Mouse (Mus musculus): ENCODE data around the gene Rnft2. TPM values are rescaled to one million over a fixed set of nuclear protein-coding genes. Genes with fewer than 3 reads are reported as not detected.

The Rnft2 gene
- polyA plus RNA-seq, 1 experiment from 2014 or later = 4.9 TPM

GRCm38 (mm10) chr5:118236891-118237290 is 8.0 kb downstream of the Rnft2 start:
- Histone ChIP-seq H3K36me3 (replicated peaks) (peaks cover 53% of the 10 kb centered on the region), H3K4me1 (no peaks in the 10 kb centered on the region), H3K4me3 (no peak overlapping the region), H3K27ac (no peak overlapping the region), H3K9me3 (no peaks in the 10 kb centered on the region), H3K27me3 (ENCODE audit: poor library complexity, severe bottlenecking) (no peaks in the 10 kb centered on the region)
- 87% methylated on average over 12 of the region's 12 CpGs for WGBS
- DNase-seq (ENCODE audit: extremely low spot score, low spot score) = no peak

- peaks cover 70% of the 10 kb centered on the region for H3K36me3 ChIP-seq (replicated peaks)
- no peaks in the 10 kb centered on the region for H3K9me3 ChIP-seq
Measured at GRCm38 (mm10) chr5:118230071-118230611, 14.8 kb downstream of the Rnft2 start.

GRCm38 (mm10) chr5:118223142-118223757 is 21.7 kb downstream of the Rnft2 start:
- WGBS = 85% methylated on average over 9 of the region's 9 CpGs
- Histone ChIP-seq H3K27ac (no peak overlapping the region), H3K36me3 (replicated peaks) (peaks cover 48% of the 10 kb centered on the region), H3K9me3 (no peaks in the 10 kb centered on the region), H3K4me1 (no peaks in the 10 kb centered on the region), H3K4me3 (no peak overlapping the region), H3K27me3 (ENCODE audit: poor library complexity, severe bottlenecking) (no peaks in the 10 kb centered on the region)
- DNase-seq (ENCODE audit: extremely low spot score, low spot score) = no peak

More at GRCm38 (mm10) chr5:118230071-118230611, 14.8 kb downstream of the Rnft2 start:
- Histone ChIP-seq H3K27me3 (ENCODE audit: poor library complexity, severe bottlenecking) (no peaks in the 10 kb centered on the region), H3K27ac (no peak overlapping the region), H3K4me3 (no peak overlapping the region), H3K4me1 (no peaks in the 10 kb centered on the region)
- DNase-seq (ENCODE audit: extremely low spot score, low spot score) = no peak
- WGBS = 93% methylated on average over 13 of the region's 13 CpGs

GRCm38 (mm10) chr5:118217410-118217809 is 27.5 kb downstream of the Rnft2 start:
- Histone ChIP-seq H3K27ac (no peak overlapping the region), H3K9me3 (no peaks in the 10 kb centered on the region), H3K4me1 (peaks cover 20% of the 10 kb centered on the region), H3K27me3 (ENCODE audit: poor library complexity, severe bottlenecking) (no peaks in the 10 kb centered on the region), H3K4me3 (no peak overlapping the region), H3K36me3 (replicated peaks) (peaks cover 16% of the 10 kb centered on the region)
- no peak for DNase-seq (ENCODE audit: extremely low spot score, low spot score)
- 83% methylated on average over 6 of the region's 6 CpGs for WGBS

- Histone ChIP-seq H3K9me3 (no peaks in the 10 kb centered on the region), H3K27ac (peak overlapping the region; percentile 73), H3K4me1 (peaks cover 24% of the 10 kb centered on the region), H3K36me3 (replicated peaks) (peaks cover 4% of the 10 kb centered on the region; the same call in 1 of the 2 replicates), H3K4me3 (peak overlapping the region; percentile 57), H3K27me3 (ENCODE audit: poor library complexity, severe bottlenecking) (no peaks in the 10 kb centered on the region)
- DNase-seq (ENCODE audit: extremely low spot score, low spot score) = peak; percentile 72
- WGBS = 9% methylated on average over 24 of the region's 24 CpGs
Measured at GRCm38 (mm10) chr5:118214418-118215154, 30.3 kb downstream of the Rnft2 start.

GRCm38 (mm10) chr5:118214012-118214411 is 30.9 kb downstream of the Rnft2 start:
- peak overlapping the region; percentile 73 for H3K27ac ChIP-seq

GRCm38 (mm10) chr5:118205852-118206251 is 39.1 kb downstream of the Rnft2 start:
- no peaks in the 10 kb centered on the region for H3K27me3 ChIP-seq (ENCODE audit: poor library complexity, severe bottlenecking)
- peaks cover 22% of the 10 kb centered on the region for H3K4me1 ChIP-seq
- H3K36me3 ChIP-seq (replicated peaks) = no peaks in the 10 kb centered on the region; the same call in 1 of the 2 replicates
- no peak overlapping the region for H3K4me3 ChIP-seq
- no peak for DNase-seq (ENCODE audit: extremely low spot score, low spot score)
- 67% methylated on average over 8 of the region's 8 CpGs for WGBS
- H3K9me3 ChIP-seq = no peaks in the 10 kb centered on the region
- H3K27ac ChIP-seq = no peak overlapping the region

More at GRCm38 (mm10) chr5:118214012-118214411, 30.9 kb downstream of the Rnft2 start:
- no peaks in the 10 kb centered on the region for H3K27me3 ChIP-seq (ENCODE audit: poor library complexity, severe bottlenecking)
- no peak for DNase-seq (ENCODE audit: extremely low spot score, low spot score)
- H3K9me3 ChIP-seq = no peaks in the 10 kb centered on the region
- peaks cover 4% of the 10 kb centered on the region; the same call in 1 of the 2 replicates for H3K36me3 ChIP-seq (replicated peaks)
- H3K4me3 ChIP-seq = peak overlapping the region; percentile 57
- 24% methylated on average over 5 of the region's 5 CpGs for WGBS
- H3K4me1 ChIP-seq = peaks cover 24% of the 10 kb centered on the region

GRCm38 (mm10) chr5:118204675-118205440 is 40.1 kb downstream of the Rnft2 start:
- no peaks in the 10 kb centered on the region for H3K27me3 ChIP-seq (ENCODE audit: poor library complexity, severe bottlenecking)
- H3K36me3 ChIP-seq (replicated peaks) = no peaks in the 10 kb centered on the region; the same call in 1 of the 2 replicates
- no peak for DNase-seq (ENCODE audit: extremely low spot score, low spot score)
- 88% methylated on average over 16 of the region's 16 CpGs for whole genome bisulfite sequencing
- no peak overlapping the region for H3K27ac ChIP-seq
- peaks cover 20% of the 10 kb centered on the region for H3K4me1 ChIP-seq
- no peaks in the 10 kb centered on the region for H3K9me3 ChIP-seq
- H3K4me3 ChIP-seq = no peak overlapping the region

- H3K27ac ChIP-seq = no peak overlapping the region
- DNase-seq (ENCODE audit: extremely low spot score, low spot score) = no peak
- peaks cover under 1% of the 10 kb centered on the region; the same call in 1 of the 2 replicates for H3K27me3 ChIP-seq (ENCODE audit: poor library complexity, severe bottlenecking)
- 71% methylated on average over 5 of the region's 5 CpGs for WGBS
- peaks cover 10% of the 10 kb centered on the region for H3K4me1 ChIP-seq
- H3K36me3 ChIP-seq (replicated peaks) = no peaks in the 10 kb centered on the region; the same call in 1 of the 2 replicates
- no peaks in the 10 kb centered on the region for H3K9me3 ChIP-seq
- H3K4me3 ChIP-seq = no peak overlapping the region
Measured at GRCm38 (mm10) chr5:118199670-118200069, 45.2 kb downstream of the Rnft2 start.

GRCm38 (mm10) chr5:118197421-118197820 is 47.5 kb downstream of the Rnft2 start:
- no peak for DNase-seq (ENCODE audit: extremely low spot score, low spot score)
- H3K36me3 ChIP-seq (replicated peaks) = no peaks in the 10 kb centered on the region; the same call in 1 of the 2 replicates
- WGBS = 80% methylated on average over 13 of the region's 13 CpGs
- no peak overlapping the region for H3K4me3 ChIP-seq
- H3K27me3 ChIP-seq (ENCODE audit: poor library complexity, severe bottlenecking) = peaks cover 17% of the 10 kb centered on the region
- no peaks in the 10 kb centered on the region for H3K9me3 ChIP-seq
- H3K4me1 ChIP-seq = peaks cover 17% of the 10 kb centered on the region
- no peak overlapping the region for H3K27ac ChIP-seq

- Histone ChIP-seq H3K4me1 (peaks cover 38% of the 10 kb centered on the region), H3K27me3 (ENCODE audit: poor library complexity, severe bottlenecking) (peaks cover 35% of the 10 kb centered on the region), H3K36me3 (replicated peaks) (no peaks in the 10 kb centered on the region), H3K27ac (peak overlapping the region; percentile 40; the same call in 1 of the 2 replicates), H3K4me3 (no peak overlapping the region; the same call in 1 of the 2 replicates), H3K9me3 (no peaks in the 10 kb centered on the region)
- WGBS = 20% methylated on average over 18 of the region's 18 CpGs
- DNase-seq (ENCODE audit: extremely low spot score, low spot score) = no peak
Measured at GRCm38 (mm10) chr5:118192221-118192620, 52.7 kb downstream of the Rnft2 start.

- no peak overlapping the region for H3K4me3 ChIP-seq
- 88% methylated on average over 9 of the region's 9 CpGs for WGBS
- no peaks in the 10 kb centered on the region for H3K36me3 ChIP-seq (replicated peaks)
- peaks cover 35% of the 10 kb centered on the region for H3K4me1 ChIP-seq
- H3K9me3 ChIP-seq = no peaks in the 10 kb centered on the region
- H3K27ac ChIP-seq = no peak overlapping the region
- no peak for DNase-seq (ENCODE audit: extremely low spot score, low spot score)
- H3K27me3 ChIP-seq (ENCODE audit: poor library complexity, severe bottlenecking) = peaks cover 35% of the 10 kb centered on the region
Measured at GRCm38 (mm10) chr5:118190491-118190890, 54.4 kb downstream of the Rnft2 start.
